Mouse (Mus musculus): ENCODE data around the gene Glyctk.

DNA sequence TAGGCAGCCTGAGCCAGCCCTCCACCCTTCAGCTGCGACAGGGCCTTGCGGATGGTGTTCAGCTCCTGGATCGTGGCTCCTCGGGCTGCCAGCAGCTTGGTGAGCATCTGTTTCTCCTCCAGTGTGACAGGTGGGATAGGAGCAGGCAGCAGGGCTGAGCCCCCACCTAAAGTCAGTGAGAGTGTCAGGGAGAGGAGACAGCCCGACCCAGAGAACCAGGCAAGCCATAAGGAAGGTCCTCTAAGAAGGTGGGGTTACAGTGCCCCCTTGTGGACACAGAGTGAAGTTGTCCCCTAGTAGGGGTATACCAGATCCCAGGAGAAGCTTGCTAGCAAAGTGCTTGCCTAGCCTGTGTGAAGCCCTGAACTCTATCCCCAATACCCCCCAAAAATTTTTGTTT lies 1.5 kb downstream of the Glyctk start:
- peak; percentile 69 for TF ChIP-seq CTCF (conservative IDR thresholded peaks at IDR 0.05; ENCODE audit: insufficient read depth, insufficient read length, low read depth, low read length)
- no peak for TF ChIP-seq POLR2A (IDR thresholded peaks at IDR 0.05; ENCODE audit: low read depth, low read length)

All from kidney, adult 2 months (tissue).